ENCODE assay signal across 9 mouse cellular contexts in genomic region chr13:60047791-60048730, GRCm38 (mm10).
DNase-seq lines count a peak whose midpoint lies in the region.
"Had no signal": no experiment of that assay in that cellular context is flagged by ENCODE, and none has a peak within 500 bp of the region (broad histone marks: within the 10 kb centered on the region; RNA-seq: fewer than 3 reads in every experiment).

No protein-coding gene starts in this region.

- no peak for DNase-seq in heart, embryonic 10.5 days (ENCODE audit: low spot score)
- DNase-seq in heart, postnatal 25 days (ENCODE audit: low spot score) = no peak
- peak; percentile 26 for DNase-seq in ovary, postnatal 36 days (ENCODE audit: low spot score)
- DNase-seq in ovary, postnatal 10 days (ENCODE audit: low spot score) = no peak
- DNase-seq in kidney, postnatal 10 days = peak; percentile 39
- peak; percentile 12 for DNase-seq in yolk sac, embryonic 10.5 days (ENCODE audit: low spot score)
- no peak for DNase-seq in urinary bladder, adult 18-20 months (ENCODE audit: low spot score in 2 of 2)
- DNase-seq in testis, postnatal 10 days (ENCODE audit: low spot score) = no peak
- DNase-seq: thymus, postnatal 36 days had no signal

- intact Hi-C loops in heart, postnatal 25 days (cut with DNase I) = no loop called here

- H3K9me3 ChIP-seq in heart, embryonic 10.5 days = no peaks in the 10 kb centered on the region

- H3K36me3 ChIP-seq in heart, embryonic 10.5 days = no peaks in the 10 kb centered on the region

- no peak overlapping the region for H3K4me3 ChIP-seq in heart, embryonic 10.5 days

- H3K27me3 ChIP-seq in heart, embryonic 10.5 days (ENCODE audit: insufficient read depth, poor library complexity, severe bottlenecking) = no peaks in the 10 kb centered on the region

- peak overlapping the region; percentile 77 for H3K27ac ChIP-seq in heart, embryonic 10.5 days

- 49% methylated on average over 9 of the region's 9 CpGs for WGBS in heart, embryonic 10.5 days

- peaks cover 26% of the 10 kb centered on the region for H3K4me1 ChIP-seq in heart, embryonic 10.5 days

Comparison
In these comparisons a context has a peak if more than half of its experiments do, and no peak if none do; other contexts are left out.
1. DNase-seq: peak in ovary, postnatal 36 days (single experiment), kidney, postnatal 10 days (single experiment) and yolk sac, embryonic 10.5 days (single experiment); none in heart, embryonic 10.5 days (single experiment), heart, postnatal 25 days (single experiment), ovary, postnatal 10 days (single experiment), urinary bladder, adult 18-20 months (0 of 2) and testis, postnatal 10 days (single experiment).